Mouse (Mus musculus) retina, adult 2 months (tissue): ENCODE results near the gene Hadha.

Experiments
- DNase-seq: peaks from one replicate; pipeline ENCODE4 v3.0.0-alpha.2; 2012; ENCODE audit warnings: low read depth, low spot score

The Hadha gene

GRCm38 (mm10) chr5:30112533-30113068 lies 42.4 kb downstream of the Hadha start:
- no peak for DNase-seq

DNA sequence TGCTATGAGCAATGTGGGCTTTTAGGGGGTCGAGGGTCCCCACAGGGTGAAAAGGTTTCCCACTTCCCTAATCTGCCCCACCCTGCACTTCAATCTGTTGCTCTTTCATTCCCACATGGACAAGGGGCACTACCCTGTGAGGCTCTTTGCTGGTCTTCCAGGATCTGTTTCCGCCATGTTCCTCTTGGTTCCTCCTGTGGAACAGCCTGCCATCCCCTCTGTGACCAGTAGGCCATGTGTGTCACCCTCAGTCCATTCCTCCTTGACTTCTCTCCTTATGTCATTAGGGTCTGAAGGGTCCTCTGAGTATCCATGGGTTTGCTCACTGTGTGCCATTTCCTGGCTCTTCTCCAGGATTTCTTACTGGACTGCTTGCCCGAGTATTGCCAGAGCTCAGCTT lies 43.2 kb downstream of the Hadha start:
- DNase-seq = no peak

DNA sequence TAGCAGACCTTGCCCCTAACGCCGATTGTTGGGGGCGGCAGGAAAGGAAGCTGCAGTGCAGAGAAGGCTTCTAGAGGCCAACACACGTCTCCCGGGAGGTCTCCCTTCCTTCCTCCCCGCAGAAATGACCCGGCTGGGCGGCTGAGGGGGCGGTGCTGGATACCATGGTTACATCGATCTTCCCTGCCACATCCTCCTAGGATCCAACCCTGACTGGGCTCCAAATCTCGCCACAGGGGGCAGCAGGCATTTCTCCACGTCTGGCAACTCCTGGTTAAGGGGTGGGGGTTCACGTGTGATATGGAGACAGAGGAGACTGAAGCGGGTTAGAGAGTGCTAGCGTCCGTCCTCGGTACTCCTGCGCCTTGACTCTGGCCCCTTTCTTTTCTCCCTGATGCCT lies 43.8 kb downstream of the Hadha start:
- no peak for DNase-seq

DNA sequence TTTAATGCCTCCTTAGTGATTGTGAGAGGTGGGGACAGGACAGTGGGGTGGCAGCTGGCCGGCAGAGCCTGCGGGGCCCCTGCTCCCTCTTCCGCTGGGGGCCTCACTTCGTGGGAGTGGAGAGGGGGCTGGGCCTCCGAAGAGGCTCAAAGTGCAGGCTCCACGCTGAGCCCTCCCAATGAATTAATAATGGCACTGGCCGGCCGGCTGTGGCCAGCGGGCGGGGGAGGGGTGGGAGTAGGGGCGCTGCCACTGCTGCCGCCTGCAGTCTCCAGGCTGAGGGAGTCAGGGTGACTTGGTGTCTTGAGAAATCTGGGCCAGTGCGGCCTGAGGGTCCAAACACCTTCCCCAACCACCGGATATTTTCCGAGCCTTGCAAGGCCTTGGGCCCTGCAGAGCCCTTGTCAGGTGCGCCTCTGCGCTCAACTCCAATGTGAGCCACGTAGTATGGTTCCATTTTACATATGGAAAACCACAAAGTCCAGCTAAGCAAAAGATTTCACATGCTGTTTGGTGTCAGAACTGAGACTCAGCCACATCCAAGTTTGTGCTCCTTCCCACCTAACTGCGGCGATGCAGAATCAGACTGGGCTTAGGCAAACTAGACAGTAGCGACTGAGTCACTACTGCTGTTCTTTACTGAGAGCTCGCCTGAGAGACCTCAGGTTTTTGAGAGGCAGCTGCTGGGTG lies 44.4 kb downstream of the Hadha start:
- DNase-seq = no peak

DNA sequence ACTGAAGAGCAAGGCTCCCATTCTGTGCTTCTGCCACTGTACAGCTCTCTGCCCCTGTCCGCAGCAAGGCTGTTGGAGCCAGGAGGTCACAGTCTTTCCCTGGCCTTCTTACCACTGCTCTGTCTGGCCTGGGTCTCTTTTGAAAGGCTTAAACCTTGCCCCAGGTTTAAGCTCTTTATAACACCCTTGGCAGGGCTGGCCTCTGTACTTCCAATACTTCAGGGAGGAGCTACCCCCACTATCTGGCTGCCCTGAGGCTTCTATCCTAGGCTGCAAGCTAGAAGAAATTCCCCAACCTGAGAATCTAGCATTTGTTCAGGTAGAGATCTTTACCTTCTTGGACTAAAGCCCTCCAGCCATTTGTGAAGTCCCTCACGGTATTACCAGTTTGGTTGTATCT lies 45.1 kb downstream of the Hadha start:
- no peak for DNase-seq

GRCm38 (mm10) chr5:30108233-30108632 lies 46.7 kb downstream of the Hadha start:
- DNase-seq = no peak

GRCm38 (mm10) chr5:30107611-30108041 lies 47.3 kb downstream of the Hadha start:
- no peak for DNase-seq

- DNase-seq = no peak
Measured at GRCm38 (mm10) chr5:30107186-30107585, 47.8 kb downstream of the Hadha start.

DNA sequence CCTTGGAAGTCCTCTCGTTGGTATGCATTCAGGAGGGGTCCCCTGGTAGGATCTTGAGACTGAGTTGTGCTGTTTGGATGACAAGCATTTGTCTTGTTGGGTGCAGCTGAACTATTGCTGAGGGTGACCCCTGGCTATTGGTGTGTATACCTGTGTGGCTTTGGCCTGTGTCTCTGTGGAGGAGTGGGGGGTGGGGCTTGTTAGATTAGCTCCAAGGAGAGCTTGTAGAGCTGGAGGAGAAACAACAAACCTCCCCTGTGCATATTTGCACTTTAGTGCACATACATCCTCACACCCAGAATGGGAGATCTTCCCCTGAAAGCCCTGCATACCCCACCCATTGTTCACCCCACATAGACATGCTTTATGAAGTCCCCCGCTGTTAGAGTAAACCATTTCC lies 48.2 kb downstream of the Hadha start:
- no peak for DNase-seq

DNA sequence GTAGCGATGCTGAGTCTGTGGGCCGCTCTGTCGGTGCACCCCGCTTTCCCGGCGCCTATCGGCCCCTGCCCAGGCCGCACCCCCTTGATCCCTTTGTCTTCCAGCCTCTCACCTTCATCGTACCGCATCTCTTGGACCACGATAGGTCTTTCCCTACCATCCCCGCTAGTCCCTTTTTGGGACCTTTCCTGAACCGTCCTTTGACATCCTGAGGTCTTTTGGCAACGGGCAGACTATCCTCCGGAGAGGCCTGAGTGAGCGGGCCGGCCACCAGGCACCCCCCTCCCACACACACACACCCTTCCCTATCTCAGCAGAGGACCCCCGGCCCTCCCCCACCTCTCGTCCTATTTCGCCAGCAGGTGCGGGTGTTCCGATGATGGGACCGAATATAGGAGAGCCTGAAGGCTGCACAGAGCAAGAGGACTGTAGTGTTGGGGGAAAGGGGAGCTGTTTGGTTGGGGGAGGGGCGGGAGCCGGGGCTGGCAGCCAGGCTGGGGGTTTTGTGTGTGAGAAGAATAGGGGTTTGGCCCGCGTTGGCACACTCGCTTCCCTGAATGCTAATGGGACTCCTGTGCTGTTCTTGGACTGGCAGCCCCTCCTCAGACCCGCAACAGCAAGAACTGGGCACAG lies 49.2 kb downstream of the Hadha start, which contains the start of gene 3110082J24Rik:
Gene 3110082J24Rik (minus strand): TSS at position 419 of the 633 bp plus-strand sequence.
- DNase-seq = no peak

GRCm38 (mm10) chr5:30104841-30105667 lies 49.9 kb downstream of the Hadha start, which contains the start of gene Garem2:
Garem2 (plus strand) TSS chr5:30105161.
- DNase-seq = no peak

- DNase-seq = no peak
Measured at GRCm38 (mm10) chr5:30104339-30104738, 50.6 kb downstream of the Hadha start.

- DNase-seq = no peak
Measured at GRCm38 (mm10) chr5:30103340-30103739, 51.6 kb downstream of the Hadha start.

- no peak for DNase-seq
Measured at GRCm38 (mm10) chr5:30098260-30098659, 56.7 kb downstream of the Hadha start.

DNA sequence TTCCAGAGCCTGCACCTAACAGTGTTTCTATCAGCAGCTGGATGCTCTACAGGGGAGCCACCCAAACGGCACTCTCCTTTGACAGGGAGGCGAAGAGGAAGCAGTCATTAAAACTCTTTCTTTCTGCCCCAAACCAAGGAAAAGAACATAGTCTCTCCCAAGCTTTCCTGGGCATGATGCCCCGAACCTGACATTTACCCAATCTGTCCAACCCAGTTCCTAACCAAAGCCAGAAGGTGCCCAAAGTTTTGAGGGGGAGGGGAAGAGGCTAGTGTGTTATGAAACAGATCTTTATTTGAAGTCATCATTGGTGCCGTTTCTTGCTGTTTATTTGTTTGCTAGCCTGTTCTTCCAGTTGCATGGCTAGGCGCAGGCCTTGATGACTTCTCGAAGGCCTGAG lies 59.2 kb downstream of the Hadha start:
- DNase-seq = no peak

DNA sequence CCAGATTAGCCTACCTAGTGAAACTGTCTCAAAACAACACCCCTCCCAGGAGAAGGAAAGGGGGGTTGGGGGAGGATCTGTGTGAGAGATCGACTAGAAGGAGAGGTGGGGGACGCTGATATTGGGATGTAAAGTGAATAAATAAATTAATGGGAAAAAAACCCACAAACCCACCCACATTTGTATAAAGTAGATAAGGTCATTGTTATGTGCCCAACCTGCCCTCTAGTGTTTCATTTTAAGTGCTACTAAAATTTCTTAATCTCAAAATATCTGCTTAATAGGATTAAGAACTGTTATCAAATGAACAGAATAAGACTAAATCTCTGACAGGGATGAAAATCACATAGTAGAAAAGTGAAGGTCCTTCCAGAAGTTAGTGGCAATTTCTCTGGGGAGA lies 60.6 kb downstream of the Hadha start:
- DNase-seq = no peak

DNA sequence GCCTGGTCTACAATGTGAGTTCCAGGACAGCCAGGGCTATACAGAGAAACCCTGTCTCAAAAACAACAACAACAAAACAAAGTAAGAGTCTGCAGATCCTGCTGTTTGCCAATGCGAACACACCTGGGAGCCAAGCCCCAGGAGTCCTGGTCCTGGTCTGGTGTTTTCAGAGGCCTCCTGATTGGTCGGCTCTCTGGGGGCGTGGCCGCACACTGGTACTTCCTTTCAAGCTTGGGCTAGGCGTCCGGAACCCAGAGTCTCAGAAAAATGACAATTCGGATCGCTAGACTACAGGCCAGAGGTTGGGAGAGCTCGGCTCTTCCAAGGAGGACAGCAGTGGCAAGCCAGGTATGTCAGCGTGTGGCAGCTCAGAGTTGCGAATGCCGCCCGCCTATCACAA lies 62.3 kb downstream of the Hadha start:
- DNase-seq = no peak

GRCm38 (mm10) chr5:30072825-30073821 lies 81.8 kb downstream of the Hadha start, which contains the start of gene Tyms:
Tyms (minus strand) TSS chr5:30073617.
- DNase-seq = peak; percentile 59

GRCm38 (mm10) chr5:30072377-30072776 lies 82.6 kb downstream of the Hadha start:
- DNase-seq = no peak

DNA sequence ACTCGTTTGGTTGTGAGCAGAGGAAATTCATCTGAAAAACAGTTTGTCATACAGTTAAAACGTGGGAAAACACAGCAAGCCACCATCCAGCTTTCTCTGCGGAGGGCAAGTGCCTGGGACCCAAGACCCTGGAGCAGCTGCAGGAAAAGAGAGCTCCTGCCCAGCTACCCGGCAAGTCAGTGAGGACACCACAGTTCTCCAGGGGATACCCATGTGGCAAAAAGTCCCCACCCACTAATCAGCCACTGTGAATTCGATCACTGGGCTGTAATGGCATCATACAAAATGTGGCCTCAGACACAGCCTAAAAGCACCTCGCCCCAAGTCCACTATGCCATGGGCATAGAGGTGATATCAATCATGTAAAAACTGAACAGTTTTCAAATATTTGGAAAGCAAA lies 83.3 kb downstream of the Hadha start:
- DNase-seq = no peak
